Mouse (Mus musculus): Measurements from ENCODE around the gene Trim7. TPM values are rescaled to one million over a fixed set of nuclear protein-coding genes. Genes with fewer than 3 reads are reported as not detected.
"Not testable (repeated sequence)": the region's sequence is repeated elsewhere in the genome, so short reads cannot be mapped to it uniquely, and the experiment has no call there.

Gene Trim7
- polyA plus RNA-seq, 1 experiment from 2014 or later = 5.8 TPM

DNA sequence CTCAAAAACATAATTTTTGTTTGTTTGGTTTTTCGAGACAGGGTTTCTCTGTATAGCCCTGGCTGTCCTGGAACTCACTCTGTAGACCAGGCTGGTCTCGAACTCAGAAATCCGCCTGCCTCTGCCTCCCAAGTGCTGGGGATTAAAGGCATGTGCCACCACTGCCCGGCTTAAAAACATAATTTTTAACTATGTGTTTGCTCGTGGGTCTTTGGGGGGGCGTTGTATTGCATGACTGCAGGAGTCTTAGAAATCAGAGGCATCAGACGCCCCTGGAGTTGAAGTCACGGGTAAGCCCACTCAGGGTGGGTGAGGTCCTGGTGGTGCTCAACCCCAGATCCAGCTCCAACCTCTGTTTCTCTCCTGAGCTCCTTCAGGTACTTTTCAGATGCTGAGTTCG lies 34.0 kb upstream of the Trim7 start:
- 83% methylated on average over 9 of the region's 9 CpGs for WGBS
- ATAC-seq (ENCODE audit: insufficient number of reproducible peaks, low FRiP score, low TSS enrichment, low read depth) = not testable (repeated sequence)

DNA sequence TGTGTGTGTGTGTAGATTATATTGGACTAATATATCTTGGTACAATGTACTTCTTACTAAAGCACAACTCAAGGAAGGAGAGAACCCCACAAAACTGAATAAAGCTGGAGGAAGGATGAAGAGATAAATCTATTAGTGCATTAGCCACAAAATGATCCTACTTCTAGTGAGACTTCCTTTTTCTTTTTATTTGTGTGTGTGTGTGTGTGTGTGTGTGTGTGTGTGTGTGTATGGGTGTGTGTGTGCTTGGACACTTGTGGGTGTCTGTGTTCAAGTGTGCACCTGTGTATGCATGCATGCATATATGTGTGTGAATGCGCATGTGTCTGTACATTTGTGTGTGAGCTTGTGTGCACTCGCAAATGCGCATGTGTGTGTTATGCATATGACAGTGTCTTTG lies 32.8 kb upstream of the Trim7 start:
- no peak overlapping the region for H3K4me2 ChIP-seq (replicated peaks)
- no peaks in the 10 kb centered on the region for H3K27me3 ChIP-seq
- 97% methylated on average over 3 of the region's 3 CpGs for WGBS
- H3K4me3 ChIP-seq (replicated peaks) = no peak overlapping the region
- no peak overlapping the region for H3K27ac ChIP-seq (replicated peaks)
- no peaks in the 10 kb centered on the region for H3K36me3 ChIP-seq
- H3K4me1 ChIP-seq = peaks cover 6% of the 10 kb centered on the region; the same call in 1 of the 2 replicates
- ATAC-seq (ENCODE audit: insufficient number of reproducible peaks, low FRiP score, low TSS enrichment, low read depth) = no peak
- no peaks in the 10 kb centered on the region for H3K9me3 ChIP-seq (replicated peaks)
- H3K9ac ChIP-seq = no peak overlapping the region

More for the DNA sequence above, 34.0 kb upstream of the Trim7 start:
- not testable (repeated sequence) for H3K9ac ChIP-seq; H3K27ac ChIP-seq (replicated peaks); H3K4me2 ChIP-seq (replicated peaks); H3K27me3 ChIP-seq; H3K9me3 ChIP-seq (replicated peaks); H3K4me1 ChIP-seq; H3K4me3 ChIP-seq (replicated peaks); H3K36me3 ChIP-seq

DNA sequence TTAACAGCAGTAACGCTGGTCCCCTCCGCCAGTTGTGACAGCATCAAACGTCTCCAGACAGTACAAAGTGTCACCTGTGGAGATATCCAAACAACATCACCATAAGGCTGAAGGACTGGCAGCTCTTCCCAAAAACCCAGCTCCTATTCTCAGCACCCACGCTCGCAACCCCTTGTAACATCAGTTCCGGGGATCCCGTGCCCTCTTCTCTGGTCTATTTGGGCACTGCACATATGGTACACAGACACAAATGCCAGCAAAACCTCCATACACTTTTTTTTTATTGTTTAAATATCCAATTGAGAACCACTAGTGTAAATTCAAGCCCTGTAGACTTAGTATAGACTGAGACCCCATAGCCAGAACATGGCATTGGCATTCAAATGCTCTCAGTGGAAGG lies 30.7 kb upstream of the Trim7 start:
- no peaks in the 10 kb centered on the region for H3K36me3 ChIP-seq
- H3K27ac ChIP-seq (replicated peaks) = no peak overlapping the region
- H3K4me1 ChIP-seq = peaks cover 13% of the 10 kb centered on the region
- no peak overlapping the region for H3K4me3 ChIP-seq (replicated peaks)
- ATAC-seq (ENCODE audit: insufficient number of reproducible peaks, low FRiP score, low TSS enrichment, low read depth) = no peak
- no peak overlapping the region for H3K9ac ChIP-seq
- H3K9me3 ChIP-seq (replicated peaks) = no peaks in the 10 kb centered on the region
- no peaks in the 10 kb centered on the region for H3K27me3 ChIP-seq
- no peak overlapping the region for H3K4me2 ChIP-seq (replicated peaks)
- 88% methylated on average over 7 of the region's 7 CpGs for WGBS

DNA sequence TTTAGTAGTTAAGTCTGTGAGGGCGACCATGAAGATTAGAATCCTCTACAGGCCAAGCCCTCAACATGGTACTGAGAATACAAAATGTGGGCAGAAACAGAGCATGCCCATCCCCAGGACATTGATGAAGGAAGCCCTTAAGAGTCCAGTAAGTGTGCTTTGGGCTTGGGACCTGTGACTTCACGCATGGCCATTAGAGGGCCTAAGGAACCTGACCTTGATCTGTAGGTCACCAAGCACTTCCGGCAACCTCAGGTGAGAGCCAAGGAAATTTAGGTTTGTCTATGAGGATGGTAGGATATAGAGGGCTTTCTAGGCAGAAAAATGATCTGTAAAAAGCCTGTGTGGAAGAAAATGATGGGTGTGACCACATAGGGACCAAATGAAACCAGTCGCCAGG lies 29.6 kb upstream of the Trim7 start:
- no peak overlapping the region for H3K9ac ChIP-seq
- no peak for ATAC-seq (ENCODE audit: insufficient number of reproducible peaks, low FRiP score, low TSS enrichment, low read depth)
- no peaks in the 10 kb centered on the region for H3K9me3 ChIP-seq (replicated peaks)
- no peak overlapping the region for H3K4me3 ChIP-seq (replicated peaks)
- no peak overlapping the region for H3K4me2 ChIP-seq (replicated peaks)
- no peaks in the 10 kb centered on the region for H3K36me3 ChIP-seq
- WGBS = 81% methylated on average over 4 of the region's 4 CpGs
- no peak overlapping the region for H3K27ac ChIP-seq (replicated peaks)
- H3K4me1 ChIP-seq = peaks cover 16% of the 10 kb centered on the region
- H3K27me3 ChIP-seq = no peaks in the 10 kb centered on the region

DNA sequence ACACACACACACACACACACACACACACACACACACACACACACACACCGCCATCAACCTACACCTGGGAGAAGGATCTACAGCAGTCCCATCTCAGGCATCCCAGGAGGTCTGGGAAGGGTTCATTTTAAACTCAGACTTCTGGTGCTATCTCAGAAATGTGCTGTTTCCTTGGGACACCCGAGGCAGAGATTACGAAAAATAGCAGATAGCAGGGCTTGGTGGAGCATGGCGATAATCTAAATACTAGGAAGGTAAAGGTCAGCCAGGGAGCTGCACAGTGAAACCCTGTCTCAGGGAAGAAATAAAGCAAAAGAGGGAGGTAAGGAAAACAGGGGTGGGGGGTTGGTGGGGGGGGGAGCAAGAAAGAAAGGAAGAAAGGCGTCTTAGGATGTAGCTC lies 28.7 kb upstream of the Trim7 start:
- Histone ChIP-seq H3K36me3 (peaks cover 7% of the 10 kb centered on the region), H3K27ac (replicated peaks) (no peak overlapping the region), H3K27me3 (no peaks in the 10 kb centered on the region), H3K4me3 (replicated peaks) (no peak overlapping the region), H3K9me3 (replicated peaks) (no peaks in the 10 kb centered on the region), H3K9ac (no peak overlapping the region), H3K4me1 (peaks cover 26% of the 10 kb centered on the region), H3K4me2 (replicated peaks) (no peak overlapping the region)
- no peak for ATAC-seq (ENCODE audit: insufficient number of reproducible peaks, low FRiP score, low TSS enrichment, low read depth)
- WGBS = 90% methylated on average over 5 of the region's 5 CpGs

DNA sequence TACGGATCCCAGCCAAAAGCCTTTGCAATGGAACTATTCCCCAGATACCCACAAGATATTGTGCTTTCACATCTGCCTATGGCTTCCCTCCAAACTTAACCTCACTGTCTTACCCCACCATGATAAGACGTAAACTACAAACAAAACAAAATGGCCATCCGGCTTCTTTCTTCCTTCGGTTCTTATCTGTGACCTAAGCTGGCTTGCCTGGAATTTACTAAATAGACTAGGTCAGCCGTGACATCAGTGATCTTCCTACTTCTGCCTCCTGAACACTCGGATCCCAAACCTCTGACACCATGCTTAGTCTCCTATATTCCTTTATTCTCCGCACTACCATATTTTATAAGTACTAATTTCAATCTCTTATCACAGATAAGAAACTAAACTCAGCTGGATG lies 27.6 kb upstream of the Trim7 start:
- Histone ChIP-seq H3K27ac (replicated peaks) (no peak overlapping the region), H3K27me3 (no peaks in the 10 kb centered on the region), H3K9ac (no peak overlapping the region), H3K36me3 (peaks cover 16% of the 10 kb centered on the region), H3K4me1 (peaks cover 35% of the 10 kb centered on the region), H3K9me3 (replicated peaks) (no peaks in the 10 kb centered on the region), H3K4me2 (replicated peaks) (peak overlapping the region; percentile 70), H3K4me3 (replicated peaks) (peak overlapping the region; percentile 80)
- ATAC-seq (ENCODE audit: insufficient number of reproducible peaks, low FRiP score, low TSS enrichment, low read depth) = no peak
- WGBS = 89% methylated on average over 7 of the region's 7 CpGs

DNA sequence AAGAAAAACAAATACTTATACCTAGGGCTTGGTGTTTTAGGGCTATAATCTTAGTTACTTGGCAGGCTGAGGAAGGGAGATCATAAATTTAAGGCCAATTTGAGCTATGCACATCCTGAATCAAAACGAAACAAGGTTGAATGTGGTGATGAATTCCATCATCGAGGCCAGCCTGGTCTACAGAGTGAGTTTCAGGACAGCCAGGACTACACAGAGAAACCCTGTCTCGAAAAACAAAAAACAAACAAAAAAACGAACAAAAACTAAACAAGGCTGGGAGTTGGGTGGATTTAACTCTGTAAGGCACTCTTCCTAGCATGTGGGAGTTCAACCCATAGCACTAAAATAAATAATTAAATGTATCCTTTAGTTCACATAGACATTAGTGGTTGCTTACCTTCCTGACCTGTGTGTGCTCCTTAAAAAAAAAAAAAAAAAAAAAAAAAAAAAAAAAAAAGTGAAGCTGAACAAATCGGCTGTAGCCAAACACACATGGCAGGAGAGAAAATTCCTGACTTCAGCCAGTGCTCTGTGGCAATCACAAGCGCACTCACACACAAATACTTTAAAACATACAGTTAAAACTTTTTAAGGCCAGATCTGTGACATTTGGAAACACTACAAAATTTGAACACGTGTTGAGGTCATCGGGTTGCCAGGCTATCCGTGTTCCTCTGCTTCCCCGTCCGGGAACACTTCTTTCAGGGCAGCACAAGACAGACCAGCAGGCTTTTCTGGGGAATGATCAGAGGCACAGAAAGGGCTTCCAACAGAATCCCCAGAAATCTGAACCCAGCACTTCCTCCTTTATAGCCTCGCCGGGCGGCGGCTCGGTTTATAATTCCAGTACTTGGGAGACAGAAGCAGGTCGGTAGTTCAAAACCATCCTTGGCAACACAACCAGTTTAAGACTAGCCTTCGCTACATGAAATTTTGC lies 26.7 kb upstream of the Trim7 start:
- Histone ChIP-seq H3K9ac (peak overlapping the region; percentile 77), H3K36me3 (peaks cover 25% of the 10 kb centered on the region), H3K4me2 (replicated peaks) (peak overlapping the region; percentile 70), H3K4me3 (replicated peaks) (peak overlapping the region; percentile 80), H3K27me3 (no peaks in the 10 kb centered on the region), H3K9me3 (replicated peaks) (no peaks in the 10 kb centered on the region), H3K27ac (replicated peaks) (peak overlapping the region; percentile 100), H3K4me1 (peaks cover 35% of the 10 kb centered on the region)
- WGBS = 8% methylated on average over 18 of the region's 18 CpGs
- ATAC-seq (ENCODE audit: insufficient number of reproducible peaks, low FRiP score, low TSS enrichment, low read depth) = no peak

DNA sequence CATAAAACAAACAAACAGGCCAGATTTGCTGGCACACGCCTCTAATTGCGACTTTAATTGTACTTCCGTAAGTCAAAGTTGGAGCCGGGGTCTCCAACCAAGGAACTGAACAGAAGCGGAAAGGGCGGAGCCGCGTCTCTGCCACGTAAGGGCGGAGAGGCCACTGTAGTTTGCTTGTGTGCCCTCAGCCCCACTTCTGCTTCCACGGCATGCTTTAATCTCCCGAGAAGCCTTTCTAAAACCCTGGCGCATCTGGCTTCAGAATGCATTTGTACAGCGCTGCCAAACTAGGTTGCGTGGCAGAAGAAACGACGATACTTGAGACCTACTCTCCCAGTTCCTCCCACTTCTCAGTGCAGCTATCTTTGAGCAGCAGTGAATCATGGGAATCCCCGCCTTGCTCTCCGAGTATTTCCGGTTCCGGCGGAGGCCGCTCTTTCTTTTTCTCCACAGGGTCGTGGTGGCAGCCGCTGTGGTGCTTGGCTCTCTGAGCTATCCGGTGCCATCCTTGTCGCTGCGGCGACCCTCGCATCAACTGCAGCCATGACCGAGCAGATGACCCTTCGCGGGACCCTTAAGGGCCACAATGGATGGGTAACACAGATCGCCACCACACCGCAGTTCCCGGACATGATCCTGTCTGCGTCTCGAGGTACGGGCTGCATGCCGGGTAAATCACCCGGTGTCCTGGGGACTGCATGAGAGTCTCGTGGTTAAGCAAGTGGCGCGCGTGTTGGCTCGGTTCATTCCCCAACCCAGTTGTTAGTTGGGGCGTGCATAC lies 25.8 kb upstream of the Trim7 start, which contains the start of gene Rack1:
Gene Rack1, plus strand, starts transcription at position 412 of the 781 bp plus-strand sequence.
- Histone ChIP-seq H3K9me3 (replicated peaks) (no peaks in the 10 kb centered on the region), H3K36me3 (peaks cover 34% of the 10 kb centered on the region), H3K27me3 (no peaks in the 10 kb centered on the region), H3K4me2 (replicated peaks) (peak within 1 kb of the TSS; percentile 70), H3K4me3 (replicated peaks) (peak within 1 kb of the TSS; percentile 80), H3K27ac (replicated peaks) (peak within 1 kb of the TSS; percentile 100), H3K4me1 (peaks cover 35% of the 10 kb centered on the region), H3K9ac (peak within 1 kb of the TSS; percentile 77)
- peak; percentile 91 for ATAC-seq (ENCODE audit: insufficient number of reproducible peaks, low FRiP score, low TSS enrichment, low read depth)
- under 1% methylated on average over 47 of the region's 47 CpGs for WGBS

DNA sequence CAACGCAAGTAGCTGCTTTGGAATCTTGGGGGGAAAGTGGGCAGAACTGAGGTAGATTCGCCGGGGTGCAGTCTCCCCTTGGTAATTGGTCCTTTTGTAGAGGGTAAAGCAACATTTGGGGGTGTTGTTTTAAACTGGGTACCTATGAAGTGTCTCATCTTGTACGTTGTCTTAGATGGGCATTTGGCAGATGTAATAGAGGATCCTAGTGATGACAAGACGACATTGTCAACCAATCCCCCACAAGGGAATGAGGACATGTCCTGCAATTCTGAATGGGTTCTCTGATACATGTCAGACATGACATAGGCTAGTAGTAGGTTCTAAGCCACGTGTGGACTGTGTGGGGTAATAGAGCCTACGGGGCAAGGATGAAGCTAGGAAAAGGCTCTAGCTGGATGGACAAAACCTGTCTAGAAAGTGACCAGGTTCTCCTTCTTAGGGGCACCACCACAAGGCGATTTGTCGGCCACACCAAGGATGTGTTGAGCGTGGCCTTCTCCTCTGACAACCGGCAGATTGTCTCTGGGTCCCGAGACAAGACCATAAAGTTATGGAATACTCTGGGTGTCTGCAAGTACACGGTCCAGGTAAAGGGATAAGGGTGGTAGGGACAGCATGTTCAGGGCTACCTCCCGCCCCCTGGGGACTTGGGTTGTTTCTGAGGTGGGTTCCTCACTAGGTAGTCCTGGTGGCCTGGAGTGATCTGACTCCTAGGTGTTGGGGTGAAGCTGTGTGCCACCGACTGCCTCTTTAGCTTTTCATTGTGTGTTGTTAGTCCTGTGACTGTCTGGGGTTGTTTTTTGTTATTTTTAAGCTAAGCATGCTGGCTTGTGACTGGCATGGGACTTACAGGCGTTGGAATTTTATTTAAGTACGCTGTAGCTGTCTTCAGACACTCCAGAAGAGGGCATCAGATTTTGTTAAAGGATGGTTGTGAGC lies 23.8 kb upstream of the Trim7 start:
- H3K9ac ChIP-seq = peak overlapping the region; percentile 77
- H3K4me3 ChIP-seq (replicated peaks) = peak overlapping the region; percentile 80
- peaks cover 35% of the 10 kb centered on the region for H3K4me1 ChIP-seq
- no peaks in the 10 kb centered on the region for H3K9me3 ChIP-seq (replicated peaks)
- H3K4me2 ChIP-seq (replicated peaks) = peak overlapping the region; percentile 70
- H3K27ac ChIP-seq (replicated peaks) = no peak overlapping the region
- WGBS = 73% methylated on average over 17 of the region's 17 CpGs
- peaks cover 54% of the 10 kb centered on the region for H3K36me3 ChIP-seq
- ATAC-seq (ENCODE audit: insufficient number of reproducible peaks, low FRiP score, low TSS enrichment, low read depth) = no peak
- H3K27me3 ChIP-seq = no peaks in the 10 kb centered on the region

DNA sequence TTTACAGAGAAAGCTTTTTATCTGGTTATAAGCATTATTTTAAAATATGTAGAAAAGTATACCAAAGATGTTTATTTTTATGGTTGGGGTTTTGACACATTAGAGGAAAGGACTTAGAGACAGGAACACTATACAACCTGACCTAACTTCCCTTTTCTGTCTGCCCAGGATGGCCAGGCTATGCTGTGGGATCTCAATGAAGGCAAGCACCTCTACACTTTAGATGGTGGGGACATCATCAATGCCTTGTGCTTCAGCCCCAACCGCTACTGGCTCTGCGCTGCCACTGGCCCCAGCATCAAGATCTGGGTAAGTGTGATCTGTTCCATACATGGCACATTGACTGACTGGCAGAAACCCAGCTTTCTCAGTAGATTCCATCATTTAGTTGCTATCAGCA lies 22.0 kb upstream of the Trim7 start:
- Histone ChIP-seq H3K27me3 (no peaks in the 10 kb centered on the region), H3K9ac (no peak overlapping the region), H3K36me3 (peaks cover 73% of the 10 kb centered on the region), H3K9me3 (replicated peaks) (no peaks in the 10 kb centered on the region), H3K4me2 (replicated peaks) (no peak overlapping the region), H3K27ac (replicated peaks) (no peak overlapping the region), H3K4me1 (peaks cover 25% of the 10 kb centered on the region), H3K4me3 (replicated peaks) (no peak overlapping the region)
- WGBS = 92% methylated on average over 2 of the region's 2 CpGs
- no peak for ATAC-seq (ENCODE audit: insufficient number of reproducible peaks, low FRiP score, low TSS enrichment, low read depth)
